16 mouse cellular contexts compared by ENCODE assay signal in the genomic region with DNA sequence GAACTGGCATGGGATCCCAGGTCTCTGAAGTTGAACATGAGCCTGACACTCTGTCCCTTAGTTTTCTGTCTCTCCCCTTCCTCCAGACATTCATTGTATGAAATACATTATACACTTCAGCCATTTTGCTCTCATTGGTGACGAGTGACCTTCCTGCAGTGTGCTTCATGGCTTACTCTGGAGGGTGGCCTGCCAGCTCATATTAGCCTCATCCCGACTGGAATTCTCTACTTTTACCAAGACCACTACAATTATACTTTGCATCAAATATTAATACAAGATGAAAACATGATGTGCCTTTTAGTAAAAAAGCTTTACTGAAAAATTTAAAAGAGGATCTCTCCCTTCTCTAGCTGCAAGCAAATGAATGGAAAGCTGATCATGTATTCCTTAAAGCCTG.
"Had no signal": no experiment of that assay in that cellular context is flagged by ENCODE, and none has a peak within 500 bp of the region (broad histone marks: within the 10 kb centered on the region; RNA-seq: fewer than 3 reads in every experiment).

No protein-coding gene starts in this region.

- H3K4me2 ChIP-seq: neural tube, embryonic 12.5 days; neural tube, embryonic 13.5 days; neural tube, embryonic 15.5 days; stomach, embryonic 15.5 days had no signal

- H3K9ac ChIP-seq: neural tube, embryonic 12.5 days; neural tube, embryonic 13.5 days; neural tube, embryonic 15.5 days; stomach, embryonic 15.5 days had no signal

- H3K27me3 ChIP-seq: neural tube, embryonic 12.5 days; neural tube, embryonic 13.5 days; neural tube, embryonic 15.5 days; stomach, embryonic 15.5 days had no signal

- H3K36me3 ChIP-seq: neural tube, embryonic 12.5 days; neural tube, embryonic 13.5 days; neural tube, embryonic 15.5 days; stomach, embryonic 15.5 days had no signal

- DNase-seq: right cerebral cortex, adult 18-20 months; right cerebral cortex, postnatal 14 days; right cerebral cortex, postnatal 25 days; right cerebral cortex, postnatal 4 days; spleen, adult 18-20 months; thymus, adult 18-20 months; thymus, adult 2 months; thymus, postnatal 14 days; thymus, postnatal 25 days; thymus, postnatal 36 days; thymus, postnatal 4 days had no signal

- H3K27ac ChIP-seq: neural tube, embryonic 12.5 days; neural tube, embryonic 13.5 days; neural tube, embryonic 15.5 days; stomach, embryonic 15.5 days; stomach, postnatal 0 days had no signal

- H3K4me3 ChIP-seq: neural tube, embryonic 12.5 days; neural tube, embryonic 13.5 days; neural tube, embryonic 15.5 days; stomach, embryonic 15.5 days had no signal

- H3K4me1 ChIP-seq: neural tube, embryonic 12.5 days; neural tube, embryonic 13.5 days; neural tube, embryonic 15.5 days; stomach, embryonic 15.5 days had no signal

- H3K9me3 ChIP-seq: neural tube, embryonic 12.5 days; neural tube, embryonic 13.5 days; neural tube, embryonic 15.5 days; stomach, embryonic 15.5 days had no signal
